Mouse (Mus musculus): ENCODE results near the gene Aven.

The Aven gene

GRCm38 (mm10) chr2:112676721-112677120 is 184.0 kb downstream of the Aven start:
- DNase-seq = no peak

- no peak for DNase-seq
Measured at GRCm38 (mm10) chr2:112677246-112677645, 184.5 kb downstream of the Aven start.

- no peak for DNase-seq
Measured at GRCm38 (mm10) chr2:112681817-112682216, 189.1 kb downstream of the Aven start.

Data from cerebellum, postnatal 14 days (tissue).